31 mouse cellular contexts compared by ENCODE assay signal in the genomic region with DNA sequence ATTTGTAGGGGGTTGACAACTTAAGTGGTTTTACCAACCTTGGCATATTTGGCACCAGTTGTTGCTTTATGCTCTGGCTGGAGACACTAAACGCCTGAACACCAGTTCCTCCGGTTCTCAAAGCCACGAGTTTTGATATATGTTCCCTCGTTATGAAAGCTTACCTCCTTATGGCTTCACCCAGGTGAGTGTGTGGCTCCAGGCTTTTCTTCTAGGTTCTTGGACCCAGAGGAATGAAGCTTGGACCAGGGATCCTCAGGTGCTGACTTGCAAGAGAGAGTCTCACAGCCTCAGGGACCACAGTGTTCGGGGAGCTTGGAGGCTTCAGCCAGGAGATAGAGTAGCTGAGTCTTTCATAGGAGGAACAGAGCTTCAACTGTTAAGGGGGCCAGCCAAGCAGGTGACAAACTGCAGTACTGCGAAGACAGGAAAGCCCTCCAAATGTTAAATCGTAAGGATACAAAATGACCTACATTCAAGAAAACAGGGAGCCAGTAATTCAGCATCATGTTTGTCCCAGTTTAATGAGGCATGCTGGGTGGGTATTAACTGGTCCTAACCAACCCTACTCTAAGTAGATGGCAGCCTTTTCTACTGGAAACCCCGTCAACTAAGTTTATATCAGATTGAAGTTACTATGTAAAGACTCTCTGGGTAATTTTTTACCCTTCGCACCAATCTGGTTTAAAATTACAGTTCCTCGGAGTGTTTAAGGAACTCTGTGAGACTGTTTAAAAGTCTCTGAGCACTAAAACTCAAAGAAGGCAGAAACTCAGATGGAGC.
A peak's percentile ranks its signal among the peaks of the same experiment; 100 is the strongest.
DNase-seq lines count a peak whose midpoint lies in the region; ATAC-seq lines count a peak whose summit lies in the region.
"Had no signal": no experiment of that assay in that cellular context is flagged by ENCODE, and none has a peak within 500 bp of the region (broad histone marks: within the 10 kb centered on the region; RNA-seq: fewer than 3 reads in every experiment).

No protein-coding gene starts in this region.

- H3K4me3 ChIP-seq in kidney, embryonic 14.5 days (ENCODE audit: low read length) = peak overlapping the region; percentile 24; the same call in 1 of the 2 replicates
- H3K4me3 ChIP-seq: embryonic facial prominence, embryonic 12.5 days; forebrain, embryonic 10.5 days; forebrain, embryonic 15.5 days; hindbrain, embryonic 10.5 days; hindbrain, embryonic 15.5 days; limb, embryonic 10.5 days; limb, embryonic 15.5 days; liver, embryonic 13.5 days; midbrain, embryonic 13.5 days had no signal

- H3K27me3 ChIP-seq in kidney, embryonic 14.5 days (ENCODE audit: control insufficient read depth, insufficient read depth, low read length) = no peaks in the 10 kb centered on the region; the same call in 1 of the 2 replicates

- 57% methylated on average over 10 of the region's 10 CpGs for WGBS in kidney, embryonic 14.5 days

- H3K9ac ChIP-seq in kidney, embryonic 14.5 days (ENCODE audit: low read depth, low read length) = peak overlapping the region; percentile 46
- H3K9ac ChIP-seq: embryonic facial prominence, embryonic 12.5 days; forebrain, embryonic 15.5 days; hindbrain, embryonic 15.5 days; limb, embryonic 15.5 days; liver, embryonic 13.5 days; midbrain, embryonic 13.5 days had no signal

- no peaks in the 10 kb centered on the region for H3K9me3 ChIP-seq in kidney, embryonic 14.5 days (ENCODE audit: control insufficient read depth, low read length)
- H3K9me3 ChIP-seq: embryonic facial prominence, embryonic 12.5 days; forebrain, embryonic 10.5 days; forebrain, embryonic 15.5 days; G1E; hindbrain, embryonic 10.5 days; hindbrain, embryonic 15.5 days; limb, embryonic 10.5 days; limb, embryonic 15.5 days; liver, embryonic 13.5 days; midbrain, embryonic 13.5 days had no signal

- peak; percentile 34 for DNase-seq in kidney, adult 11 months
- DNase-seq in kidney, postnatal 4 days = no peak
- peak; percentile 42 for DNase-seq in kidney, postnatal 14 days
- DNase-seq in frontal cortex, postnatal 36 days (ENCODE audit: low spot score in 2 of 2) = no peak
- no peak for DNase-seq in gastrocnemius, postnatal 25 days
- DNase-seq in frontal cortex, postnatal 14 days (ENCODE audit: low spot score in 2 of 2) = no peak
- DNase-seq: adrenal gland, adult 8-10 months; cerebellum, adult 8-10 months; cerebellum, postnatal 36 days; embryo, embryonic 11 days; gastrocnemius, postnatal 14 days; heart, postnatal 14 days; liver, embryonic 13.5 days; lung, adult 18-20 months; lung, postnatal 4 days; right cerebral cortex, adult 18-20 months; spleen, adult 18-20 months; thymus, adult 2 months; thymus, postnatal 4 days had no signal

- H3K4me1 ChIP-seq in kidney, embryonic 14.5 days (ENCODE audit: control insufficient read depth, insufficient read depth, low read length) = peaks cover 10% of the 10 kb centered on the region

- ATAC-seq in kidney, embryonic 14.5 days (ENCODE audit: low FRiP score, low TSS enrichment) = no peak
- ATAC-seq: forebrain, embryonic 15.5 days; inflammation-experienced regulatory T-cells, adult 6 months; lung, postnatal 0 days; midbrain, embryonic 13.5 days had no signal

- peak overlapping the region; percentile 76 for H3K27ac ChIP-seq in kidney, embryonic 14.5 days (ENCODE audit: low read depth, low read length)
- H3K27ac ChIP-seq: embryonic facial prominence, embryonic 12.5 days; forebrain, embryonic 10.5 days; forebrain, embryonic 15.5 days; hindbrain, embryonic 10.5 days; hindbrain, embryonic 15.5 days; limb, embryonic 10.5 days; limb, embryonic 15.5 days; liver, embryonic 13.5 days; midbrain, embryonic 13.5 days had no signal

- H3K36me3 ChIP-seq in kidney, embryonic 14.5 days (ENCODE audit: control insufficient read depth, insufficient read depth, low read length) = no peaks in the 10 kb centered on the region
- H3K36me3 ChIP-seq: embryonic facial prominence, embryonic 12.5 days; forebrain, embryonic 10.5 days; forebrain, embryonic 15.5 days; G1E; hindbrain, embryonic 10.5 days; hindbrain, embryonic 15.5 days; limb, embryonic 10.5 days; limb, embryonic 15.5 days; liver, embryonic 13.5 days; midbrain, embryonic 13.5 days had no signal

- H3K4me2 ChIP-seq in kidney, embryonic 14.5 days (replicated peaks; ENCODE audit: low read depth, low read length) = peak overlapping the region; percentile 29
- H3K4me2 ChIP-seq: embryonic facial prominence, embryonic 12.5 days; forebrain, embryonic 15.5 days; hindbrain, embryonic 15.5 days; limb, embryonic 15.5 days; liver, embryonic 13.5 days; midbrain, embryonic 13.5 days had no signal

Comparison
In these comparisons a context has a peak if more than half of its experiments do, and no peak if none do; other contexts are left out.
1. DNase-seq: peak in kidney, adult 11 months (single experiment) and kidney, postnatal 14 days (single experiment); none in kidney, postnatal 4 days (0 of 2), frontal cortex, postnatal 36 days (0 of 2), gastrocnemius, postnatal 25 days (single experiment) and frontal cortex, postnatal 14 days (0 of 2).